Mouse (Mus musculus) lung, embryonic 14.5 days (tissue): Measurements from ENCODE around the gene Slc35f3. TPM values are rescaled to one million over a fixed set of nuclear protein-coding genes. Genes with fewer than 3 reads are reported as not detected.

Experiments
- ATAC-seq: fragments of 200-750 bp; cut with Nextera tagmentation; 2 replicates; pipeline ENCODE4 v1.8.0; 2017; ENCODE audit warnings: mild to moderate bottlenecking, moderate TSS enrichment, moderate library complexity; ENCODE audit not compliant: insufficient read depth
- DNase-seq: peaks from one replicate; pipeline ENCODE4 v3.0.0-alpha.2; 2015
- H3K27ac ChIP-seq: fragments of 300-500 bp; sonication (generic); 2 replicates; pipeline ENCODE4 v1.5.1; 2014; ENCODE audit warnings: low read depth, mild to moderate bottlenecking, moderate library complexity
- H3K27me3 ChIP-seq: fragments of 300-500 bp; sonication (generic); 2 replicates; pipeline ENCODE4 v1.6.1; 2014; ENCODE audit warnings: low read length, control low read depth; ENCODE audit not compliant: insufficient read depth
- H3K36me3 ChIP-seq: fragments of 300-500 bp; sonication (generic); 2 replicates; pipeline ENCODE4 v1.6.1; 2014; ENCODE audit warnings: control low read depth; ENCODE audit not compliant: insufficient read depth
- H3K4me1 ChIP-seq: fragments of 300-500 bp; sonication (generic); 2 replicates; pipeline ENCODE4 v1.6.1; 2014; ENCODE audit warnings: antibody characterized with exemption, control low read depth; ENCODE audit not compliant: insufficient read depth
- H3K4me2 ChIP-seq: fragments of 300-500 bp; sonication (generic); 2 replicates; pipeline ENCODE4 v1.6.1; 2014; ENCODE audit warnings: mild to moderate bottlenecking
- H3K4me3 ChIP-seq: fragments of 300-500 bp; sonication (generic); 2 replicates; pipeline ENCODE4 v1.5.1; 2014; ENCODE audit warnings: low read depth, low read length
- H3K9ac ChIP-seq: fragments of 300-500 bp; sonication (generic); 2 replicates; pipeline ENCODE4 v1.6.1; 2014
- H3K9me3 ChIP-seq: fragments of 300-500 bp; sonication (generic); 2 replicates; pipeline ENCODE4 v1.6.1; 2016; ENCODE audit warnings: low read depth, low read length, control low read depth
- CTCF ChIP-seq: IDR thresholded peaks from 2 replicates; pipeline ENCODE4 v1.5.1; 2016; ENCODE audit warnings: antibody characterized with exemption, low read depth
- WGBS: fragments of 180-500 bp; shearing (Covaris S2); extraction: QIAGEN DNeasy Blood & Tissue Kit; methylation state at CpG from one replicate; pipeline ENCODE4 v1.1.7; 2014; 5-methylcytosine and 5-hydroxymethylcytosine counted together
- polyA plus RNA-seq: library from polyadenylated mRNA; unstranded; fragments of >200 nt; fragmentation: Nextera tagmentation; extraction: Ambion mirVana; gene quantifications from 2 replicates; pipeline ENCODE4 v1.2.1, GENCODE M21; 2014

The Slc35f3 gene
- polyA plus RNA-seq, 1 experiment from 2014 or later, result 0.53 TPM

DNA sequence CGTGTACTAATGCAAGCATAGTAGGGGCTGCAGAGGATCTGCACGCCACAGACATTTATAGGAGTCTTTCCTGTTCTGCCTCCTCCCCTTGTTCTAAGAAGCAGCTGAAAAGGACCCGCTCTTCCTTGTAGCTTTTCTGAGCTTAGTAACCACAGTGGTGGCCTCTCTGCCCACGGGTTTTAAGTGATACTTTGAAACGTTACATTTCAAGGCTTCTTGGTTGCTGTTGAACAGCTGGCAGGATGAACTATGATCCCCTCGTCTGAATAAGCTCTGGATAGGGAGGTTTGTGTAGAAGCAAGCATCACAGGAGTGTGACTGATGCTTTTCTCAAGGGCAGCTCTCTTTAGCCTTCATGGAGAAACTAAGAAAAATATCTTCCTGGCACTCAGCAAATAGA, 28.6 kb upstream of the Slc35f3 start:
- Histone ChIP-seq H3K27me3 (no peaks in the 10 kb centered on the region), H3K9ac (no peak overlapping the region), H3K27ac (no peak overlapping the region), H3K4me1 (no peaks in the 10 kb centered on the region), H3K36me3 (no peaks in the 10 kb centered on the region), H3K9me3 (no peaks in the 10 kb centered on the region), H3K4me2 (no peak overlapping the region), H3K4me3 (no peak overlapping the region)
- ATAC-seq, result no peak
- WGBS, result 40% methylated on average over 6 of the region's 6 CpGs
- DNase-seq, result no peak
- TF ChIP-seq CTCF, result no peak

DNA sequence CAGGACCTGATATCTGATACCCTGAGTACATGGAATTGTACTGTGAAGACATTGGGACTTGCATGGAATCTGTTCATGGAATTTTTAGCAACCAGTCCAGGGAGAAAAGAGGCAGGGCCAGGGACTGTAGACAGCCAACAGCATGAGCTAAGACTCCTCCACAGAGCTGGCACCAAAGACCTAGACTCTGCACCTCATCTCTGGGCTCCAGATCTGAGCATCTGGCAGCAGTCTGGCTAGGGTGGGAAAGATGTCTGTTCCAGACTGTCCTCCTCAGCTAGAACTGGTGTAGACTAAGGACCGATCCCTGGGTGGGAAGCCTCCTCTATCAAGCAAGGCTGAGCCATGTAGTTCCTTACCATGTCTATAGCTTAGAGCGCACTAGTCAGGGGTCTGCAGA, 25.9 kb upstream of the Slc35f3 start:
- no peak overlapping the region for H3K4me3 ChIP-seq
- no peak overlapping the region for H3K9ac ChIP-seq
- no peaks in the 10 kb centered on the region for H3K27me3 ChIP-seq
- H3K4me1 ChIP-seq, result no peaks in the 10 kb centered on the region
- DNase-seq (no peak), ATAC-seq (no peak)
- H3K9me3 ChIP-seq, result no peaks in the 10 kb centered on the region
- H3K36me3 ChIP-seq, result no peaks in the 10 kb centered on the region
- WGBS, result 88% methylated on average over 2 of the region's 2 CpGs
- H3K4me2 ChIP-seq, result no peak overlapping the region
- no peak overlapping the region for H3K27ac ChIP-seq
- TF ChIP-seq CTCF, result no peak

DNA sequence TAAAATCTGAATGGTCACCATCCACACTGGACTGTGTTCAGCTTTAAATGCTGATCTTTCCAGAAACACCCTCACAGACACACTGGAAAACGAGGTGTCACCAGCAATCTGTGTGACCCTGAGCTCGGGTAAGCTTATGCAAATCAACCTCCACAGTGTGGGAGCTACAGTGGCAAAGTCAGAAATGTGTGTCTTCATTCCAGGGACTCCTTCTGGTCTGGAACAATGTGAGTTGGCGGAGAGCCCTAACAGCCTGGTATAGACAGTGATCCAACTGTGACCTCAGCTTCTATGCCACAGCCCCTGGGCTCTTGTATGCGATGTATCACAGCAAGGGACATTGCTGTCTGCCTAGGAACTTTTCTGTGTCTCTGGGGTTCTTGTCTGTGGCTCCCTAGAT, 25.3 kb upstream of the Slc35f3 start:
- TF ChIP-seq CTCF, result no peak
- ATAC-seq, result no peak
- no peak overlapping the region for H3K4me3 ChIP-seq
- H3K36me3 ChIP-seq, result no peaks in the 10 kb centered on the region
- H3K27ac ChIP-seq, result no peak overlapping the region
- H3K4me1 ChIP-seq, result no peaks in the 10 kb centered on the region
- no peaks in the 10 kb centered on the region for H3K9me3 ChIP-seq
- 49% methylated on average over 4 of the region's 4 CpGs for WGBS
- no peak for DNase-seq
- H3K9ac ChIP-seq, result no peak overlapping the region
- no peaks in the 10 kb centered on the region for H3K27me3 ChIP-seq
- no peak overlapping the region for H3K4me2 ChIP-seq

DNA sequence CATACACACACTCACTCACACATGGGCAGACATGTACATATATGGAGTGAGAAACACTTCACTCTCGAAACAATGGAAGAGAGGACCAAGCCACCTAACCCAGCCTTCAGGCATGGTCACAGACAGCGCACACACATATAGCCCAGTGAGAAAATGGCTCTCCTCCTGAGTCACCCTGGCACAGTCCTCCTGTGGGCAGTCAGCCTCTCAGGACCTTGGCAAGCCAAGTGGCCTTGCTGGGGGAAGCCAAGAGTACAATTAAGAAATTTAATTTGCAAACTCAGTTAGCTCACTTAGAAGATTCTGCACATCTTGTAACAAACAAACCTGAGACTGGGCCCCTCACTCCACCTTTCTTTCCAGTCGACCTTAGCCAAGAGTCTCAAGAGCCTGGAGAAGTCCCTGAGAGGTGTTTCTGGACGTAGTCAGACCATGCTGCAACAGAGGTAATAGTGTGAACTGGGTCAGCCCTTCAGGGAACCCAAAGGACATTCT, 23.4 kb upstream of the Slc35f3 start:
- Histone ChIP-seq H3K9me3 (no peaks in the 10 kb centered on the region), H3K9ac (no peak overlapping the region), H3K4me3 (no peak overlapping the region), H3K27ac (no peak overlapping the region), H3K36me3 (no peaks in the 10 kb centered on the region), H3K4me1 (no peaks in the 10 kb centered on the region), H3K27me3 (no peaks in the 10 kb centered on the region), H3K4me2 (no peak overlapping the region)
- DNase-seq, result no peak
- no peak for TF ChIP-seq CTCF
- 52% methylated on average over 4 of the region's 4 CpGs for whole genome bisulfite sequencing
- no peak for ATAC-seq

DNA sequence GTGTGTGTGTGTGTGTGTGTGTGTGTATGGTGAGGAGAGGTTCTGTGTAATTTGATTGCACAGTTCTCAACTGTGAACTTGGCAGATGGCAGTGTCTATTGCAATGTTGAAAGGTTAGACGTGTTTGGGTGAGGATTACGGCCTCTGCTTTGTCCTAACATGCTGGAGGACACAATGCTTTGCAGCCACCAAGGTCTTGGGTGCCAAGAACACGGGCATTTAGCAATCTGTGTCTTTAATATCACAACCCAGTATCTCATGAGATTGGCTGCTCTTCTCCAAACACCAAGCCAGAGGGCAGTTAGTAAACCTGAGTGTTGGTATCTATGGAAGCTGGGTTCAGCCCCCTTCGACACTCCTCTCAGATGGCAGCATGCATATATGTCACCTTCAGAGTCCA, 22.5 kb upstream of the Slc35f3 start:
- H3K27ac ChIP-seq, result no peak overlapping the region
- H3K4me1 ChIP-seq, result no peaks in the 10 kb centered on the region
- H3K27me3 ChIP-seq, result no peaks in the 10 kb centered on the region
- no peak overlapping the region for H3K4me2 ChIP-seq
- no peak overlapping the region for H3K9ac ChIP-seq
- WGBS, result 67% methylated on average over 4 of the region's 4 CpGs
- no peak for ATAC-seq
- H3K9me3 ChIP-seq, result no peaks in the 10 kb centered on the region
- no peak for DNase-seq
- H3K36me3 ChIP-seq, result no peaks in the 10 kb centered on the region
- no peak overlapping the region for H3K4me3 ChIP-seq
- TF ChIP-seq CTCF, result no peak

DNA sequence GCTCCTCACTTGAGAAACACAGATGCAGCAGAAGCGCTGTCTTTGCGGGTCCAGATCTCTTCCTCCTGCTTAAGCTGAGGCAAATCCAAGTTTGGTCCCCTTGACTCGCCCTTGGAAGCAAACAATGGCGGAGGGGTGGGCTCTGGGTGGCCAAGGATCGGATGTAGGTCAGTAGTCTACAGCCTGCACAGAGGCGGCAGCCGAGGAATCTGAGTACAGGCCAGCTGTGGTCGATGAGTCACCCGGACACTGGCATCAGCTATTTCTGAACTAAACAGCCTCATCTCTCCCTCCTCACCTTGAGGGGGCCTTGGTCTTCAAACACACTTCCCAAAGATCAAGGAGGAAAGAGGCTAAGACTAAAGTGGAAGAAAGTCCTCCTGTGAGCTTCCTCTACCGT, 6.4 kb upstream of the Slc35f3 start:
- Histone ChIP-seq H3K27ac (no peak overlapping the region), H3K9me3 (no peaks in the 10 kb centered on the region), H3K4me2 (no peak overlapping the region), H3K27me3 (no peaks in the 10 kb centered on the region), H3K36me3 (no peaks in the 10 kb centered on the region), H3K4me1 (no peaks in the 10 kb centered on the region), H3K4me3 (no peak overlapping the region), H3K9ac (no peak overlapping the region)
- 75% methylated on average over 10 of the region's 10 CpGs for WGBS
- no peak for TF ChIP-seq CTCF
- ATAC-seq (no peak), DNase-seq (no peak)

DNA sequence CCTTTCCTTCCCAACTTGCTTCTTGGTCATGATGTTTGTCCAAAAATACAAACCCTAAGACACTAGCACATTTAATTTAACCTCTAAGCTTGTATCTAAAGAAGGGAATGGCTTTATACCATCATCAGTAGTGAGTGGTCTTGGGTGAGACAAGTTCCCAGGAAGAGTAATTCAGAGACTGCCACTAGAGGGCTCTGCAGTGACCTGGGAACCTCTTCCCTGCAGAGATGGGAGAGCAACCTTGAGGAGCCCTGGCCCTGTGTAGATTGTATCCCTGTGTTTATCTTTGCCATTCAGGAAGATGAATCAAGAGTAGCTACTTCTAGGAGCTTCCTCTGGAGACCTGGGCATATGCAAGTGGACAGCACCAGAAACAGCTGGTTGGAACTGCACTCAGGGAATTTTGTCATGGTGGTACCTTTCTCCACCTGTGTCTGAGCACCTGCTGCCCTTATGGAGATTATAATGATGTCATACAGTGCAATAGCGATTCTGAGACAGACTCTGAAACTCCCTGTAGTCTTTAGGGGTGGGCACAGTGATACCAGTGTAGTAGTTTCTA, 993 bp upstream of the Slc35f3 start:
- Histone ChIP-seq H3K4me1 (no peaks in the 10 kb centered on the region), H3K27ac (no peak overlapping the region), H3K9me3 (no peaks in the 10 kb centered on the region), H3K27me3 (peaks cover 30% of the 10 kb centered on the region), H3K4me2 (no peak overlapping the region), H3K9ac (no peak overlapping the region), H3K4me3 (no peak overlapping the region), H3K36me3 (no peaks in the 10 kb centered on the region)
- DNase-seq, result peak; percentile 81
- 26% methylated on average over 1 of the region's 1 CpGs for WGBS
- no peak for ATAC-seq
- peak; percentile 75 for TF ChIP-seq CTCF

DNA sequence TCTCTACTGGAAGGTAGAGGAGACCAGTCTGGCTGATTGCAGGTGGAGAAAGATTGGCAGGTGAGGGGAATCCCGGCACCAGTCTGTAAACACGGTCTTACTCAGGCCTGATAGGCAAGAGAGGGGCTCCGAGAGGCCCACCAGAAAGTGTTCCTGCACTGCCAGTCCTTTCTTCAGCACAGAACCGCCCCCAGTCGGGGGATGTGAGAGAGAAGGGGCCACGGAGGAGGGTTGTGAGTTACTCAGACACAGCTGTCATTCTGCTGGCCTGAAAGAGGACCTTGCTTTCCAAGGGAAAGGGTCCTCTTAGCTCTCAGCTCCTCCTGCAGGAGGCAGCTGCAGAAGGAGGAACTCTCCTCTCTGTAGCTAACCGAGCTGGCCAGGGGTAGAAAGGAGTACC, 975 bp downstream of the Slc35f3 start:
- Histone ChIP-seq H3K27ac (no peak overlapping the region), H3K9ac (no peak overlapping the region), H3K36me3 (no peaks in the 10 kb centered on the region), H3K27me3 (peaks cover 30% of the 10 kb centered on the region), H3K4me1 (no peaks in the 10 kb centered on the region), H3K9me3 (no peaks in the 10 kb centered on the region), H3K4me2 (no peak overlapping the region), H3K4me3 (no peak overlapping the region)
- TF ChIP-seq CTCF, result no peak
- DNase-seq, result no peak
- WGBS, result 11% methylated on average over 7 of the region's 7 CpGs
- no peak for ATAC-seq
